Mouse (Mus musculus): ENCODE measurements around the gene Mpped2.

Mpped2 gene

GRCm38 (mm10) chr2:106797855-106798254, 104.8 kb downstream of the Mpped2 start:
- DNase-seq (ENCODE audit: low read depth, low spot score), result no peak

- DNase-seq (ENCODE audit: low read depth, low spot score), result no peak
Observed at GRCm38 (mm10) chr2:106798824-106799223, 105.8 kb downstream of the Mpped2 start.

GRCm38 (mm10) chr2:106815898-106816297, 122.8 kb downstream of the Mpped2 start:
- no peak for DNase-seq (ENCODE audit: low read depth, low spot score)

GRCm38 (mm10) chr2:106821292-106821691, 128.2 kb downstream of the Mpped2 start:
- no peak for DNase-seq (ENCODE audit: low read depth, low spot score)

- DNase-seq (ENCODE audit: low read depth, low spot score), result no peak
Observed at GRCm38 (mm10) chr2:106821883-106822282, 128.8 kb downstream of the Mpped2 start.

- peak; percentile 31 for DNase-seq (ENCODE audit: low read depth, low spot score)
Observed at GRCm38 (mm10) chr2:106822540-106822939, 129.5 kb downstream of the Mpped2 start.

GRCm38 (mm10) chr2:106825461-106825860, 132.4 kb downstream of the Mpped2 start:
- no peak for DNase-seq (ENCODE audit: low read depth, low spot score)

DNA sequence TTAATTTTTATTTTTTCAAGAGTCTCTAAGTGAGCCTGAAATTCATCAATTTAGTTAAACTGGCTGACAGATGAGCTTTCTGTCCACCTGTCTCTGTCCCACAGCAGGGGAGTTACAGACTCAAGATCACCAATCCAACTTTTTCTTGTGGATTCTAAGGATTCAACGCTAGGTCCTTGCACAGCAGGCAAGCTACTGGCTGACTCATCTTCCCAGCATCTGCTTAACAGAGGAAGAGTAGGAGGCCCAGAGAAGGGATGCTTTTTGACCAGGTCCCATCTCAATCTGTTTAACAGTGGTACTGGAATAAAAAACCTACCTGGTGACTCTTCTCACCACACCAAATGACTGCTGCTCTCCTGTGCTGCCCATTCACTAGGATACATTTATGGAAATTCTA, 133.0 kb downstream of the Mpped2 start:
- DNase-seq (ENCODE audit: low read depth, low spot score), result no peak

- DNase-seq (ENCODE audit: low read depth, low spot score), result no peak
Observed at GRCm38 (mm10) chr2:106826806-106827205, 133.7 kb downstream of the Mpped2 start.

DNA sequence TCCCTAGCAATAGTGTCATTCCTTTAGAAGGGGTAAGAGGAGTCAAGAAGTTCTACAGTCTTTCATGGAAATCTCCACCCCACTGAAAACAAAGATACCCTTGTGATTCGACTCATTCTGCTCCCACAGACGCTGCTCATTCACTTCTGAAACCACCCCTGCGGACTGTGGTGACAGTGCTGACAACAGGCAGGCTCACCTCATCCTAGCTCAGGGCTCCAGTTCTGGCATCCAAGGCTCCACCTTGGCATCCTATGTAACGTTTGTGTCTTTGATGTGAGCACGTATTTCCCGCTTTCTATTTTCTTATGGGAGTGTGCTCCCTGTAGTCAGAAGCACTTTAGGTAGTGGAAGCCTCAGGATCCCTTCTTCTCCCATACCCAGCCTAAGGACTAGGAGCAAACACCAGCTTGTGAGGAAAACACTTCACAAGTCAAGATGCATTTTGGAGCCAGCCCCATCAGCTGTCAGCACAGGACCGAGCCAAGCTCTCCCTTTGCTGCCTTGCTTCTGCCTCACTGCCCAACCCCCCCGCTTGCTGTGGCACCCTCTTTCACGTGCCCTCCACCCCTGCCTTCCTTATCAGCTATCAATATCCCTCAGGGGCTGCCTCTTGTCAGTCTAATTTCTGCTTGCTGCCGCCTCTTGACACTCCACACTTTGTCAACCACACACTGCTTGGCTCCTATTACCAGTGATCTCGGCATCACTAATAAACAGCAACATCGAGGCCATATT, 135.7 kb downstream of the Mpped2 start:
- DNase-seq (ENCODE audit: low read depth, low spot score), result no peak

DNA sequence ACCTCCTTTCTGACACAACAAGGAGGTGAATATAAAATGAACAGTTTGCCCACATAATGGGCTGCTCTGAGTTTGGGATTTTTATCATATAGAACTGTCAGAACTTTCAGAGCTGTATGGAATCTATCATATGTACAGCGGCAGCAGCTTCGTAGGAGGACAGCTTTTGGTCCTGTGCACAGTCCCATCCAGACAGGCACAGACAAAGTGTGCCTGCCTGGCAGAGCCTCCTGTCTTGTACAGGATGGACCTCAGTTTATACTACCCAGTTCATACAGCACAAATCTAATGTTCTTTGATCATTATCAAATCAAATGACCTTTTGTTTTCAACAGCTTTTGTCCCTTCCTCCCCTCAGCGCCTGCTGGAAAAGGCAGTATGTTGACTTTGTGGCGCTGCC, 136.4 kb downstream of the Mpped2 start:
- no peak for DNase-seq (ENCODE audit: low read depth, low spot score)

DNA sequence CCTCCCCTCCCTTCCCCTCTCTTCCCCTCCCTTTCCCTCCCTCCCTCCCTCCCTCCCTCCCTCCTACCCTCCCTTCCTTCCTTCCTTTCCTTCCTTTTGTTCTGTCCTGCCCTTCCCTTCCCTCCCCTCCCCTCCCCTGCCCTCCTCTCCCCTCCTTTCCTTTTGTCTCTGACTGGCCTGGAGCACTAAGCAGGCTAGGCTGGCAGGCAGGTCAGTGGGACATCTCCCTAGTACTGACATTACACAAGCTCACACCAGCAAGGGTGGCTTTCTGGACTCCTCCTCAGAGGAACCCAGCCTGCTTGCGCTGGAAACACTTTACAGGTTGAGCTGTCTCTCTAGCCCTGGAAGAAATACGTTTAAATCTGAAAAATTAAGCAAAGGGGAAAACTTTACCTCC, 139.5 kb downstream of the Mpped2 start:
- DNase-seq (ENCODE audit: low read depth, low spot score), result no peak

DNA sequence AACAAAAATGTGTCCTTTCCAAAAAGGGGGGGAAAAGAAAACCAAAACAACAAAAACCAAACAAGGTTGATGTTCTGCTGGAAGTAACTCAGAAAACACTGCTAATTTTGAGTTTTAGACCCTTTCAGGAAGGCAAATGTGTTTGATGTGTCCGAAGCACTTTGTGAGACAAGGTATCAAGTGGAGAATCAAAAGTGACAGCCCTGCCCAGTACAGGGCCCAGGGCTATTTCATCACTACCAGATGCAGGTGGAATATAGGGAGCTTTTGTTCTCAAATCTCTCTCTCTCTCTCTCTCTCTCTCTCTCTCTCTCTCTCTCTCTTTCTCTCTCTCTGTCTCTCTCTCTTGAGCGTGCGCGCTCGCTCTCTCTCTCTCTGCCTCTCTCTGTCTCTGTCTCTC, 140.1 kb downstream of the Mpped2 start:
- DNase-seq (ENCODE audit: low read depth, low spot score), result no peak

- DNase-seq (ENCODE audit: low read depth, low spot score), result no peak
Observed at GRCm38 (mm10) chr2:106835321-106835720, 142.3 kb downstream of the Mpped2 start.

DNA sequence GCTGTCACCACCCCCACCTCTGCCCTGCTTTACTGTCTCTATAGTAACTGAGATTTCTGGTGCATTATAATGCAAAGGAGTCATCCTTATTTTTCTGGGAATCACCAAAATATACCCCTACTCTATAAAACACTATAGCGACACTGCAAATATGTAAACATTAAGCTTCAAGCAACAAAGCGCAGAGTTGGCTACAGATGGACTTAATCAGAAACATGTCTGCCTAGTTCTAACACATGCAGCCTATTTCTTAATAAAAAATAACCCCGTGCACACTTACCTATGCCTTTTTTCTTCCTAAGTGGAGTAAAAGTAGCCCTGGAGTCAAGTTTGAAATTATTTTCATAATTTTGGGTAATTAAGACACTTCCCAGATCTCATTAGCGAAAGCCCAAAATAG, 144.2 kb downstream of the Mpped2 start:
- DNase-seq (ENCODE audit: low read depth, low spot score), result no peak

GRCm38 (mm10) chr2:106844147-106844546, 151.1 kb downstream of the Mpped2 start:
- DNase-seq (ENCODE audit: low read depth, low spot score), result no peak

- DNase-seq (ENCODE audit: low read depth, low spot score), result no peak
Observed at GRCm38 (mm10) chr2:106844766-106845678, 152.0 kb downstream of the Mpped2 start.

GRCm38 (mm10) chr2:106846511-106846910, 153.4 kb downstream of the Mpped2 start:
- DNase-seq (ENCODE audit: low read depth, low spot score), result no peak

- no peak for DNase-seq (ENCODE audit: low read depth, low spot score)
Observed at GRCm38 (mm10) chr2:106849389-106849788, 156.3 kb downstream of the Mpped2 start.

GRCm38 (mm10) chr2:106851515-106851914, 158.4 kb downstream of the Mpped2 start:
- no peak for DNase-seq (ENCODE audit: low read depth, low spot score)

GRCm38 (mm10) chr2:106854213-106854612, 161.1 kb downstream of the Mpped2 start:
- no peak for DNase-seq (ENCODE audit: low read depth, low spot score)

DNA sequence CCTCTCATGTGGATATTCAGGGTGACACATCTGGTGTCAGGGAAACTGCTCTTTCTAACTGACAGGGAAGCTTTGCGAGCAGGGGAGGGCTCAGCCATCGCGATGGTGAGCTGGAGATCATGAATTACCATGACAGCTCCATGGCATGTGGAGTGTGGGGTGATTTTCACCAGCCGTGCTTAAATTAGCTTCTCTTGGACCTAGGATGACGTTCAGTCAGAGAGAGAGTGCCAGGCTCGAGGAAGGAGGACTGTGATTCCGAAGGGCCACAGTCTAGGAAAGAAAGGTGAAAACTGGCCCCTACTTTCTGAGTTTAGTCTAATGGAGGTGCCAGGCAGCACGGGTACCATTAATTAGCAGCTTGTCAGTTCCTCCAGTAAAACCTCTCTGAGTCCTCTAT, 161.7 kb downstream of the Mpped2 start:
- peak; percentile 29 for DNase-seq (ENCODE audit: low read depth, low spot score)

- no peak for DNase-seq (ENCODE audit: low read depth, low spot score)
Observed at GRCm38 (mm10) chr2:106855184-106855583, 162.1 kb downstream of the Mpped2 start.

Measured in embryo, embryonic 11.5 days (tissue).